Mouse (Mus musculus): ENCODE results near the gene Dnajc16. TPM values are rescaled to one million over a fixed set of nuclear protein-coding genes. Genes with fewer than 3 reads are reported as not detected.

Dnajc16 gene
- total RNA-seq (2012; rRNA removed) = 12.1 and 19.3 TPM in 2 replicates

GRCm38 (mm10) chr4:141790524-141790990, at the start of gene Dnajc16:
Gene Dnajc16, minus strand, starts transcription at chr4:141790931.
- TF ChIP-seq HCFC1 (IDR thresholded peaks at IDR 0.05; ENCODE audit: borderline replicate concordance, insufficient read depth, low read length) = peak; percentile 81
- TF ChIP-seq MAFK (IDR thresholded peaks at IDR 0.05; ENCODE audit: insufficient read depth, low read depth, low read length) = no peak
- in situ Hi-C loops (cut with MboI; ENCODE audit: low sequenced_read_pairs in 2 of 2, unreplicated experiment in 2 of 2) = no loop called here
- no peaks in the 10 kb centered on the region for H3K36me3 ChIP-seq (ENCODE audit: control insufficient read depth, insufficient read depth, low read length, poor library complexity, severe bottlenecking)
- peaks cover 2 to 3% of the 10 kb centered on the region in 2 experiments; a peak in 2 of 4 replicates for H3K4me1 ChIP-seq (ENCODE audit: control insufficient read depth in 2 of 2, insufficient read depth in 2 of 2, low read length in 2 of 2, poor library complexity in 1 of 2)
- peak; percentile 99 for DNase-seq (ENCODE audit: low read depth, low spot score)
- H3K4me3 ChIP-seq (ENCODE audit: insufficient read depth in 1 of 2, low read depth in 1 of 2, low read length in 2 of 2, poor library complexity in 1 of 2, severe bottlenecking in 1 of 2) = peak within 1 kb of the TSS; percentile 59 to 81
- 0 out of 2 replicates have a peak within 1 kb of the TSS, but pooled peaks have one; percentile 2 for H3K27ac ChIP-seq (ENCODE audit: insufficient read depth, low read depth, low read length, poor library complexity, severe bottlenecking)
- peak within 1 kb of the TSS; percentile 90 for H3K9ac ChIP-seq (ENCODE audit: insufficient read depth, low read depth, low read length, poor library complexity, severe bottlenecking)
- no peaks in the 10 kb centered on the region for H3K9me3 ChIP-seq (ENCODE audit: control insufficient read depth, insufficient read depth, low read depth, low read length)

GRCm38 (mm10) chr4:141834536-141835095, 43.9 kb upstream of the Dnajc16 start:
- H3K9me3 ChIP-seq (ENCODE audit: control insufficient read depth, insufficient read depth, low read depth, low read length) = no peaks in the 10 kb centered on the region
- H3K4me1 ChIP-seq (ENCODE audit: control insufficient read depth in 2 of 2, insufficient read depth in 2 of 2, low read length in 2 of 2, poor library complexity in 1 of 2) = peaks cover 0 to 10% of the 10 kb centered on the region in 2 experiments; a peak in 1 of 4 replicates
- no peaks in the 10 kb centered on the region for H3K36me3 ChIP-seq (ENCODE audit: control insufficient read depth, insufficient read depth, low read length, poor library complexity, severe bottlenecking)
- no peak for DNase-seq (ENCODE audit: low read depth, low spot score)
- no peak overlapping the region for H3K9ac ChIP-seq (ENCODE audit: insufficient read depth, low read depth, low read length, poor library complexity, severe bottlenecking)
- TF ChIP-seq MAFK (IDR thresholded peaks at IDR 0.05; ENCODE audit: insufficient read depth, low read depth, low read length) (no peak), ZNF384 (IDR thresholded peaks at IDR 0.05; ENCODE audit: low read depth, low read length) (no peak), CHD2 (IDR thresholded peaks at IDR 0.05; ENCODE audit: low read depth, low read length) (no peak), HCFC1 (IDR thresholded peaks at IDR 0.05; ENCODE audit: borderline replicate concordance, insufficient read depth, low read length) (no peak), ZC3H11A (IDR thresholded peaks at IDR 0.05; ENCODE audit: borderline replicate concordance, low read depth, low read length) (no peak)
- H3K27ac ChIP-seq (ENCODE audit: insufficient read depth, low read depth, low read length, poor library complexity, severe bottlenecking) = no peak overlapping the region
- H3K4me3 ChIP-seq (ENCODE audit: insufficient read depth in 1 of 2, low read depth in 1 of 2, low read length in 2 of 2, poor library complexity in 1 of 2, severe bottlenecking in 1 of 2) = no peak overlapping the region
- in situ Hi-C loops (cut with MboI; ENCODE audit: low sequenced_read_pairs in 2 of 2, unreplicated experiment in 2 of 2) = no loop called here

GRCm38 (mm10) chr4:141833911-141834310, 43.2 kb upstream of the Dnajc16 start:
- Histone ChIP-seq H3K9me3 (ENCODE audit: control insufficient read depth, insufficient read depth, low read depth, low read length) (no peaks in the 10 kb centered on the region), H3K4me1 (ENCODE audit: control insufficient read depth in 2 of 2, insufficient read depth in 2 of 2, low read length in 2 of 2, poor library complexity in 1 of 2) (peaks cover 0 to 10% of the 10 kb centered on the region in 2 experiments; a peak in 1 of 4 replicates), H3K27ac (ENCODE audit: insufficient read depth, low read depth, low read length, poor library complexity, severe bottlenecking) (no peak overlapping the region), H3K9ac (ENCODE audit: insufficient read depth, low read depth, low read length, poor library complexity, severe bottlenecking) (no peak overlapping the region), H3K36me3 (ENCODE audit: control insufficient read depth, insufficient read depth, low read length, poor library complexity, severe bottlenecking) (no peaks in the 10 kb centered on the region), H3K4me3 (ENCODE audit: insufficient read depth in 1 of 2, low read depth in 1 of 2, low read length in 2 of 2, poor library complexity in 1 of 2, severe bottlenecking in 1 of 2) (no peak overlapping the region)
- in situ Hi-C loops (cut with MboI; ENCODE audit: low sequenced_read_pairs in 2 of 2, unreplicated experiment in 2 of 2) = no loop called here
- TF ChIP-seq ZC3H11A (IDR thresholded peaks at IDR 0.05; ENCODE audit: borderline replicate concordance, low read depth, low read length) (no peak), ZNF384 (IDR thresholded peaks at IDR 0.05; ENCODE audit: low read depth, low read length) (no peak), MAFK (IDR thresholded peaks at IDR 0.05; ENCODE audit: insufficient read depth, low read depth, low read length) (no peak), HCFC1 (IDR thresholded peaks at IDR 0.05; ENCODE audit: borderline replicate concordance, insufficient read depth, low read length) (no peak), CHD2 (IDR thresholded peaks at IDR 0.05; ENCODE audit: low read depth, low read length) (no peak)
- no peak for DNase-seq (ENCODE audit: low read depth, low spot score)

DNA sequence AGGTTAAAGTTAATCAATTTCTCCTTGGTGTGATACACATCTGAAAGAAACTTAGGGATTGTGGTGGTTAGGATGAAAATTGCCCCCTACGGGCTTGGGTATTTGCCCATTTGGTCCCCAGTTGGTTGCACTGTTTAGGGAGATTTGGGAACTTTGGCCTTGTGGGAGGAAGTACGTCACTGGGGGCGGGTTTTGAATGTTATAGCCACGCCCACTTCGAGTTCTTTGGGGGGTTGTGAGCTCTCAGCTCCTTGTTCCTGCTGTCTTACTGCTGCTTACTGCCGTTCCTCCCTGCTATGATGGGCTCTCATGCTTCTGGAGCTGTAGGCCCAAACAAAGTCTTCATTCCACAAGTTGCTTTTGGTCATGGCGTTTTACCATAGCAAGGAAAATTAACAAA, 40.6 kb upstream of the Dnajc16 start:
- no peak for DNase-seq (ENCODE audit: low read depth, low spot score)
- in situ Hi-C loops (cut with MboI; ENCODE audit: low sequenced_read_pairs in 2 of 2, unreplicated experiment in 2 of 2) = no loop called here
- no peak overlapping the region for H3K27ac ChIP-seq (ENCODE audit: insufficient read depth, low read depth, low read length, poor library complexity, severe bottlenecking)
- no peaks in the 10 kb centered on the region for H3K36me3 ChIP-seq (ENCODE audit: control insufficient read depth, insufficient read depth, low read length, poor library complexity, severe bottlenecking)
- H3K4me1 ChIP-seq (ENCODE audit: control insufficient read depth in 2 of 2, insufficient read depth in 2 of 2, low read length in 2 of 2, poor library complexity in 1 of 2) = peaks cover 0 to 10% of the 10 kb centered on the region in 2 experiments; a peak in 1 of 4 replicates
- H3K4me3 ChIP-seq (ENCODE audit: insufficient read depth in 1 of 2, low read depth in 1 of 2, low read length in 2 of 2, poor library complexity in 1 of 2, severe bottlenecking in 1 of 2) = peak overlapping the region in 1 of 2 experiments; percentile 64; a peak in 2 of 4 replicates
- H3K9ac ChIP-seq (ENCODE audit: insufficient read depth, low read depth, low read length, poor library complexity, severe bottlenecking) = no peak overlapping the region
- no peaks in the 10 kb centered on the region for H3K9me3 ChIP-seq (ENCODE audit: control insufficient read depth, insufficient read depth, low read depth, low read length)
- no peak for TF ChIP-seq CHD2 (IDR thresholded peaks at IDR 0.05; ENCODE audit: low read depth, low read length)
- TF ChIP-seq ZC3H11A (IDR thresholded peaks at IDR 0.05; ENCODE audit: borderline replicate concordance, low read depth, low read length) = no peak
- TF ChIP-seq MAFK (IDR thresholded peaks at IDR 0.05; ENCODE audit: insufficient read depth, low read depth, low read length) = no peak
- no peak for TF ChIP-seq ZNF384 (IDR thresholded peaks at IDR 0.05; ENCODE audit: low read depth, low read length)
- no peak for TF ChIP-seq HCFC1 (IDR thresholded peaks at IDR 0.05; ENCODE audit: borderline replicate concordance, insufficient read depth, low read length)

All from ES-E14 (cell line).